Mouse (Mus musculus) layer of hippocampus, postnatal 10 days (tissue): ENCODE data around the gene Prok2. TPM values are rescaled to one million over a fixed set of nuclear protein-coding genes. Genes with fewer than 3 reads are reported as not detected.

Experiments
- total RNA-seq, 2 experiments: library from RNA; stranded (reverse); gene quantifications; 2 replicates each; pipeline ENCODE4 v1.2.3; 2021

The Prok2 gene
- total RNA-seq, 2 experiments from 2014 or later = 1.6 to 1.8 TPM

Other genes starting within 250 kb of the Prok2 start
- gene Foxp1, start 203.7 kb downstream of the Prok2 start, total RNA-seq = 100 to 1,000 TPM; 139 to 149 TPM
- gene Eif4e3, start 59.6 kb downstream of the Prok2 start, total RNA-seq = 10 to 100 TPM; 18.4 to 20.3 TPM
- 1 to 10 TPM; 7.1 to 8.8 TPM for gene Gm20696, start 59.6 kb downstream of the Prok2 start, total RNA-seq
- gene Gpr27, start 33.7 kb downstream of the Prok2 start, total RNA-seq = 10 to 100 TPM; 60.3 to 61.9 TPM